Mouse (Mus musculus) megakaryocyte, adult 5-6 weeks (primary cell): ENCODE data around the gene Cldn10. TPM values are rescaled to one million over a fixed set of nuclear protein-coding genes. Genes with fewer than 3 reads are reported as not detected.
"Not testable (repeated sequence)": the region's sequence is repeated elsewhere in the genome, so short reads cannot be mapped to it uniquely, and the experiment has no call there.

Source experiments
- ATAC-seq: 2 replicates; pipeline ENCODE4 v1.8.0; 2016; ENCODE audit warnings: mild to moderate bottlenecking, inconsistent platforms; ENCODE audit not compliant: poor library complexity, severe bottlenecking
- total RNA-seq, 2 experiments: library from RNA; stranded (forward) in 1 of 2; stranded (reverse) in 1 of 2; fragments of 153-499, 151-499 nt in 1 of 2; fragments of 221-1000, 200-1000 nt in 1 of 2; gene quantifications; 2 replicates each; pipeline versions ENCODE4 v1.2.3 to v1.2.4; 2015 to 2017

Gene Cldn10
- total RNA-seq (2015): not detected in 2 replicates
- 0.29 TPM in 1 of 2 replicates, not detected in the other for total RNA-seq (2017)

- no peak for ATAC-seq
Measured at GRCm38 (mm10) chr14:118787621-118788020, at the start of gene Cldn10. Gene Cldn10 (plus strand): TSS chr14:118787908.

GRCm38 (mm10) chr14:118741780-118742179 lies 45.9 kb upstream of the Cldn10 start:
- ATAC-seq: no peak

- ATAC-seq: no peak
Measured at GRCm38 (mm10) chr14:118742862-118743261, 44.8 kb upstream of the Cldn10 start.

- ATAC-seq: no peak
Measured at GRCm38 (mm10) chr14:118749068-118749467, 38.6 kb upstream of the Cldn10 start.

- no peak for ATAC-seq
Measured at GRCm38 (mm10) chr14:118749715-118750114, 38.0 kb upstream of the Cldn10 start.

GRCm38 (mm10) chr14:118750505-118751192 lies 37.1 kb upstream of the Cldn10 start:
- peak; percentile 60 for ATAC-seq

GRCm38 (mm10) chr14:118751193-118751753 lies 36.4 kb upstream of the Cldn10 start:
- ATAC-seq: no peak

GRCm38 (mm10) chr14:118756015-118756414 lies 31.7 kb upstream of the Cldn10 start:
- ATAC-seq: no peak

- no peak for ATAC-seq
Measured at GRCm38 (mm10) chr14:118756566-118756965, 31.1 kb upstream of the Cldn10 start.

GRCm38 (mm10) chr14:118763362-118763761 lies 24.3 kb upstream of the Cldn10 start:
- ATAC-seq: not testable (repeated sequence)

- ATAC-seq: no peak
Measured at GRCm38 (mm10) chr14:118763917-118764495, 23.7 kb upstream of the Cldn10 start.

GRCm38 (mm10) chr14:118765306-118765705 lies 22.4 kb upstream of the Cldn10 start:
- no peak for ATAC-seq

GRCm38 (mm10) chr14:118765951-118766350 lies 21.8 kb upstream of the Cldn10 start:
- ATAC-seq: no peak

GRCm38 (mm10) chr14:118766368-118766767 lies 21.3 kb upstream of the Cldn10 start:
- ATAC-seq: no peak

- peak; percentile 98 for ATAC-seq
Measured at GRCm38 (mm10) chr14:118767673-118768353, 19.9 kb upstream of the Cldn10 start.

- ATAC-seq: no peak
Measured at GRCm38 (mm10) chr14:118768354-118768713, 19.4 kb upstream of the Cldn10 start.

- no peak for ATAC-seq
Measured at GRCm38 (mm10) chr14:118773668-118774067, 14.0 kb upstream of the Cldn10 start.

- ATAC-seq: peak; percentile 72
Measured at GRCm38 (mm10) chr14:118774507-118775428, 12.9 kb upstream of the Cldn10 start.

GRCm38 (mm10) chr14:118775554-118775953 lies 12.2 kb upstream of the Cldn10 start:
- ATAC-seq: no peak

GRCm38 (mm10) chr14:118776372-118776771 lies 11.3 kb upstream of the Cldn10 start:
- ATAC-seq: no peak

- no peak for ATAC-seq
Measured at GRCm38 (mm10) chr14:118777478-118777877, 10.2 kb upstream of the Cldn10 start.
